Mouse (Mus musculus) CD4-positive helper T cell, adult 2 months (primary cell): ENCODE measurements at regions not wholly inside any gene's neighbourhood (a gene's known extent, or its start where the extent isn't known, plus 50 kb on each side); places are given as distances from the start of the nearest gene placed in this dataset.

Source experiments
- DNase-seq: peaks from one replicate; pipeline ENCODE4 v3.0.0-alpha.2; 2012; ENCODE audit warnings: low read depth, missing footprints, low spot score

- DNase-seq: no peak
Observed at GRCm38 (mm10) chr15:10838584-10839288, 113.4 kb upstream of the C1qtnf3 start.

- DNase-seq: no peak
Observed at GRCm38 (mm10) chr15:10840621-10841034, 111.5 kb upstream of the C1qtnf3 start.

- DNase-seq: no peak
Observed at GRCm38 (mm10) chr15:10843060-10843695, 109.0 kb upstream of the C1qtnf3 start.

- DNase-seq: no peak
Observed at GRCm38 (mm10) chr15:10846722-10847121, 105.4 kb upstream of the C1qtnf3 start.

GRCm38 (mm10) chr15:10864004-10864775 lies 87.9 kb upstream of the C1qtnf3 start:
- no peak for DNase-seq

- DNase-seq: no peak
Observed at GRCm38 (mm10) chr15:10865109-10865508, 87.0 kb upstream of the C1qtnf3 start.

GRCm38 (mm10) chr15:10866794-10867193 lies 85.3 kb upstream of the C1qtnf3 start:
- DNase-seq: no peak

GRCm38 (mm10) chr15:10868115-10868514 lies 84.0 kb upstream of the C1qtnf3 start:
- DNase-seq: no peak

GRCm38 (mm10) chr15:10868716-10869585 lies 83.2 kb upstream of the C1qtnf3 start:
- peak; percentile 10 for DNase-seq

GRCm38 (mm10) chr15:10869879-10870278 lies 82.3 kb upstream of the C1qtnf3 start:
- DNase-seq: no peak

- peak; percentile 13 for DNase-seq
Observed at GRCm38 (mm10) chr15:10872322-10872967, 79.7 kb upstream of the C1qtnf3 start.

GRCm38 (mm10) chr15:10876328-10876727 lies 75.8 kb upstream of the C1qtnf3 start:
- DNase-seq: no peak

- no peak for DNase-seq
Observed at GRCm38 (mm10) chr15:10881726-10882125, 70.4 kb upstream of the C1qtnf3 start.

GRCm38 (mm10) chr15:10887990-10888389 lies 64.1 kb upstream of the C1qtnf3 start:
- DNase-seq: no peak

- DNase-seq: no peak
Observed at GRCm38 (mm10) chr15:10890220-10890921, 61.8 kb upstream of the C1qtnf3 start.

GRCm38 (mm10) chr15:10898309-10898708 lies 53.8 kb upstream of the C1qtnf3 start:
- DNase-seq: no peak

GRCm38 (mm10) chr15:10898715-10899486 lies 53.2 kb upstream of the C1qtnf3 start:
- no peak for DNase-seq

GRCm38 (mm10) chr15:10899904-10900303 lies 52.2 kb upstream of the C1qtnf3 start:
- DNase-seq: no peak

- peak; percentile 7 for DNase-seq
Observed at GRCm38 (mm10) chr15:10901075-10901474, 51.1 kb upstream of the C1qtnf3 start.
